Mouse (Mus musculus): ENCODE results near the gene Natd1.

DNA sequence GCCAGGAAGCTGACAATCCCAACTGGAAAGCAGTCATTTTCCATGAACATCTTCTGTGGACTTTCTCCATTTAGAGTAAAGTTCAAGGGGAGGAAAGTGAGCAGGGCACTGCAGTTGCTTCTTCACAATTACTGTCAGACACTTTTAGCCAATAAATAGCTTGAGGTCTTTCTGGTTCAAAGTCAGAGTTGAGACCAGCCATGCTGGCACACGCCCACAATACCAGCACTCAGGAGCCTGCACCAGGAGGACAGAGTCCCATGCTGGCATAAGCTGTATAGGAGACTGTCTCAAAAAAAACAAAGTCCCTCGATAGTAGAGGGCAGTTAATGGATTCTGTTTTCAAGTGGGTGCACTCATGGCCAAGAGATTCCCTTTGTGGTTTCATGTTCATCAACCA is 48.5 kb downstream of the Natd1 start:
- TF ChIP-seq CTCF (IDR thresholded peaks at IDR 0.05; ENCODE audit: borderline replicate concordance, extremely low read depth, insufficient read depth, insufficient read length) (no peak), POLR2A (IDR thresholded peaks at IDR 0.05; ENCODE audit: borderline replicate concordance, extremely low read depth, insufficient read depth, insufficient read length, poor library complexity, severe bottlenecking) (no peak)

Data from brain, embryonic 14.5 days (tissue).